Mouse (Mus musculus): ENCODE results near the gene Cpa4.

DNA sequence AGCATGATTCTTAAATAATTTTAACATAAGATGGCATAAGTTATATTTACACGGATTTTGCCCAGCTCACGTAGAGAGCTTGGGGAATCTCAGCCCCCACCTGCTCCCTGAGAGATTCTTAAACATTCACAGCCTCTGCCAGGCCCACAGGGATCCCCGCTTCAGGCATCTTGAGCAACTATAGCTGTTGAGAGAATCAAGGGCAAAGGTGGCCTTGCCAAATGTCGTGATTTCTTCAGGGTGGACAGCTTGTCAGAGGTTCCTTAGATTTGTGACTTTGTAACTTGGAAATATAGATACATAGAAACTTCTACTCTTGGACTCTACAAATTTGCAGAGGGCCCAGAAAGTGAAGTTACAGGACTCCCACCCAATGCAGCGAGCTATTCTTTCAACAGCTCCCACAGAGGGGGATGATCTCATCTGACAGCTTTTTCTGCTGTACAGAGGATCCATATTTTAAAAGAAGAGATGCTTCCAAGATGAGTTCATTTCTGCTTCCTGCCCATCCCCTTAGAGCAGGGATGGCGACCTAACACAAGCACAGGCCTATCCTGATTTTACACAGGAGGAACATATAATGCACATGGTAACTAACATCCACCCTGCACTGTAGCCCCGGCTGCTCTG is 14.7 kb upstream of the Cpa4 start:
- TF ChIP-seq CTCF (IDR thresholded peaks at IDR 0.05; ENCODE audit: low read depth), result no peak
- no peak for TF ChIP-seq EP300 (IDR thresholded peaks at IDR 0.05; ENCODE audit: low read depth)

Measured in liver, postnatal 0 days (tissue).